Mouse (Mus musculus): Measurements from ENCODE around the gene Gadd45b.

GRCm38 (mm10) chr10:80934136-80934985, 4.5 kb downstream of the Gadd45b start:
- no peak for TF ChIP-seq CTCF (IDR thresholded peaks at IDR 0.05; ENCODE audit: low read depth)
- no peak for TF ChIP-seq EP300 (IDR thresholded peaks at IDR 0.05; ENCODE audit: low read depth)

Data from heart, postnatal 0 days (tissue).